Mouse (Mus musculus) right cerebral cortex, postnatal 10 days (tissue): ENCODE results near the gene Bbs7.

Source experiments
- DNase-seq, 2 experiments: peaks; one replicate each; pipeline ENCODE4 v3.0.0; 2021; ENCODE audit warnings: low spot score in 2 of 2

The Bbs7 gene

GRCm38 (mm10) chr3:36551851-36552384 is 61.4 kb downstream of the Bbs7 start:
- DNase-seq: peak; percentile 35 to 57

DNA sequence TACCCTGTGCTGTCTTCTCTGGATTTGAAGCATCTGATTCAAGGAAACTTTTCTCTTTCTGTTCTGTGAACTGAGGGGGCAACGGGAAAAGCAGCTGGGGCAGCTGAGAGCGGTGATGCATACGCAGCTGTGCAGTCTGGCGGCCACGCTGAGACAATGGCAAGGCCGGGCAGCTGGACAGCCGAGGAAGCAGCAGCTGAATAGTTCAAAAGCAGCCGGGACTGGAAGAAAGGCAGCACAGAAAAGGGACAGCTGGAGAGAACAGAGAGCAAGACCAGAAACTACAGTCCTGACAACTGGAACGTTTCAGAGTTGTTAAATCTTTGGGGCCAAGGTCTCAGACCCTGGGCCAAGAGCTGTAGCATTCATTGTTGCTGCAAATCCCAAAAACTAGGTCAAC is 61.9 kb downstream of the Bbs7 start:
- DNase-seq: peak; percentile 63 to 73

DNA sequence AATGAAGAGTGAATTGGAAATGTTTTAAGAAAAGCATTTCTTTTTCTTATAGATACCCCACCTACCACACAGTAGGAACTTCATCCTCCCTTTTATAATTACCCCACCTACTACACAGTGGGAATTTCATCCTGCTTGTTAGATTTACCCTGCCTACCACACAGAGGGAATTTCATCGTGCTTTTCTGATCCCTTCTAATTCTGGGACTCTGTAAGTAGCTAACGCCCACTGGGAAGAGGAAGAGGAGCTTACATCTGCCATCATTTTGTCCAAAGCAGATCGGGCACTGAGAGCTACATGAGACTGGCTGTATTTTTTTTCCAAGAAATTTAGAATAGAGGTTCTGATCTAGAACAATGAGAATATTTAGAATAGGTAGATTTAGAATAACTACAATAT is 68.3 kb downstream of the Bbs7 start:
- DNase-seq: no peak

GRCm38 (mm10) chr3:36541399-36541798 is 71.9 kb downstream of the Bbs7 start:
- DNase-seq: no peak

DNA sequence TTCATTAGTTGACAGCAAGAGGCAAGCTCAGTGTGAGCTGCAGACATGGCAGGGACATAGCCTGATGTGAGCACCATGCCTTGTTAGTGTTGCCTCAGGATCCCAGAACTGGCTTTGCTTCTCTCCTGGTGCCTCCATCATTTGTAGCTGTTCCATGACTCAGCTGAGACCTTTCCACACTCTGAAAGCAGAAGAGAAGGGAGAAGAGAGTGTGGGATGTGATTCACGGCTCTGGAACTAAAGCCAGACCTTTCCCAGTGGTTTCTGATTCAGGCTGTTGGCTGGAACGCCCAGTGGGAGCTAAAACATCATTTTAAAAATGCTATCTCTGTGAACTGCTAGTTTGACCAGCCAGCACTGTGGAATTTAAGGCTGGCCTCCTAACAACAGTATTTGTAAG is 72.5 kb downstream of the Bbs7 start:
- DNase-seq: no peak

DNA sequence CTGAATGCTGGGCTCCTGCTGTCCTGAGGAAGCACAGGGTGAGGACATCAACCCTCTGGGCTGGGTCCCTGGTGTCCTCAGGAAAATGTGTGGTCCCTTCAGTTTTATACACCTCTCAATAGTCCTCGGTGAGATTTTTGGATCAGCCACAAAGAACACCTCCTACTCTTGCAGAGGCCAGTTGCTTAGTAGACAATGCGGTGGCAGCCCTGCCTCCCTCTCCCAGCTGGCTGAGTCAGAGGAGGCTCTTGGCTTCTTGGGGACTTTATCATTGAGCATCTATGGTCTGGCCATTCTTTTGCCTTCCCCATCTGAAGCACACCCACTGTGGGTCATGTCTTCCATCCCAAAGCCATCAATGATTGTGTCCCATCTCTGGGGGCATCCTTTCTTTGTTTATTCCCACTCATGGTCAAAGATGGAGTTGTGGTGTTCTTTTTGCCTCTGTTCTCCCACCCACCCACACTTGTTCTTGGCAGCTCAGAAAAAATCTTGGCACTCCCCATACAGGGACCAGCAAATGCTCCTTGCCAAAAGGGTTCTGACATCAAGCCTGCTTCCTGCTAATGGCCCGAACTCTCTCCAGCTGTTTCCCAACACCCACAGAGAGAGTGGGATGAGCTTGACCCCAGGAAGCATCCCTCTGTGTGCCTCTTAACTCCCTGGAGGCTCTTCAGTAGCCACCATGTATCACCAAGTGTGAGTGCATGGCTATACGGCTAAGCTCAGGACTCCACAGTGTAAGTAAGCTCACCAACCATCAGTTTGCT is 75.4 kb downstream of the Bbs7 start:
- DNase-seq: no peak

DNA sequence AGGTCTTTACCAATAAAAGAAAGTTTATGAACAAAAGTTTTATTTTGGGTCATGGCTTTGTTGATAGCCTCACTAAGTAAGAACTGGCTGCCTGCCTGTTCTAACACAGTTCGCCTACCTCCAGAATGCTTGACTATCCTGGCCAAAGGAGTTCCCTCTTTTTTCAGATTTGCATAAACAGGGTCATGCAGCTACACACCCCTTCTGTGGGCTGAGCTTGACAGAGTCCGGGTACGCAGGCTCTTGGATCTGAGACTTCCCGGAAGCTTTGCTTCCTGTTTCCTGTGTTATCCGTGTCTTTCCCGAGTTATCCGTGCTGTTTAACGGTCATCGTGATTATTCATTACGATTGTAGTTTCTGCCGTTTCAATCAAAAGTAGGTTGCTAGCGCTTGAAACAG is 77.2 kb downstream of the Bbs7 start:
- no peak for DNase-seq

DNA sequence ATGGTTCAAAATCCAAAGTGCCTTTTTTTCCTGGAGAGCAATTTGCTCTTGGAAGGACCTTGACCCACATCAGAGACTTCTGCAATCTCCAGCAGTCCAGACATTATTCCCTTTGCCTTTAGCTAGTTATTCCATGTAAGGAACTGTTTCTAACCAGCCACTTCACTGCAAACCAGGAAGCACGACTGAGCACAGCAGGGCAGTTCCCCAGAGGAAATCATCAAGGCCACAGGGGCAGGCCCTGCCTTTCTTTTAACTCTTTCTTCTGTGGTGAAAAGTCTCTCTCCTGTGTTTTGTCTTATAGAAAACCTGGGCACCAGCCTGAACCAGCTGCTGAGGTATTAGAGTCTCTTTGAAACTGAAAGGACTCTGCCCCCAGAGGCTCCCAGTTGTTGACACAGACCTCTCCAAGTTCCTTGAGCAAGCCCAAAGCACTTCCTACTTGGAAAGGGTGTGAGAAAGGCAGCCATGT is 80.0 kb downstream of the Bbs7 start:
- no peak for DNase-seq

DNA sequence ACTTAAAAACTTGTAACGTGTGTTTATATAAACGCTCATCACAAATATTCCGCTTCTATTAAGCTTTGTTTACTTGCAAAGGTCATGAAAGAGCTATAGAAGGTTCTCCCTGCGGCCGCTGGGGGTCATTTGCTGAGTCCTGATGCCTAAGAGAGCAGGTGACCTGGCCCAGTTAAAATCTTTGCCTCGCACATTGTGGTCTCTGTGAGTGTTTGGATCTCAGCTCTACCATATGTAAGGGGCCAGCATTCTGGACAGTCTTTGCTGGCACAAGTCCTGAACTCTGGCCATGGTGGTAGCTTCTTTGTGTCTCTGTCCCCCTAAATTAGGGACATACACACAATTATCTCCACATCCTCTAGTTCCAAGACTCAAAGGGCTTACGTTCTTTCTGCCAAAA is 80.5 kb downstream of the Bbs7 start:
- DNase-seq: no peak

GRCm38 (mm10) chr3:36531979-36532542 is 81.2 kb downstream of the Bbs7 start:
- no peak for DNase-seq

GRCm38 (mm10) chr3:36531242-36531641 is 82.0 kb downstream of the Bbs7 start:
- peak; percentile 48 to 58 for DNase-seq

GRCm38 (mm10) chr3:36530781-36531180 is 82.5 kb downstream of the Bbs7 start:
- DNase-seq: peak in 1 of 2 experiments; percentile 32

DNA sequence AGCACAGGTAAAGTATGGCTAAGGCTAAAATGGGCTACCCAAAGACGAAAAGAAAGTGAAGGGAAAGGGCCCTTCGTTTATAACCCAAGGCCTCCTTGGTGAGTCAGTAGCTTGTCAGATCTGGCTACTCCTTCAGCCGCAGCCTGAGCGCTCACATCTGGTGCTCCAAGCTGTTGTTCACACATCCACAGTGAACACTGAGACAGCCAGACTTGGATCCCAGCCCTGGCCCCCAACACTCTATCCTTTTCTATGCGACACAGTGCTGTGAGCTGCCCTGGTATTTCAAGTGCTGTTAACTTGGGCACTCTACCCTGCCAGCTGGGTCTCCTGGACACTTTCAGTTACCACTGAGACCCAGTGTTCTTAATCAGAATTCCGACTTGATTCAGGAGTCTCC is 82.9 kb downstream of the Bbs7 start:
- peak; percentile 83 to 88 for DNase-seq

GRCm38 (mm10) chr3:36524466-36524865 is 88.8 kb downstream of the Bbs7 start:
- DNase-seq: no peak
